Mouse (Mus musculus): ENCODE measurements around the gene Ppp1r12b.

- TF ChIP-seq CTCF (IDR thresholded peaks at IDR 0.05; ENCODE audit: borderline replicate concordance, insufficient read depth, low read depth, low read length) (no peak), POLR2A (IDR thresholded peaks at IDR 0.05; ENCODE audit: borderline replicate concordance, insufficient read depth, low read length) (no peak)
Observed at GRCm38 (mm10) chr1:134791456-134791855, 164.3 kb downstream of the Ppp1r12b start.
